Mouse (Mus musculus): ENCODE results near the gene Sdr39u1.

The Sdr39u1 gene

DNA sequence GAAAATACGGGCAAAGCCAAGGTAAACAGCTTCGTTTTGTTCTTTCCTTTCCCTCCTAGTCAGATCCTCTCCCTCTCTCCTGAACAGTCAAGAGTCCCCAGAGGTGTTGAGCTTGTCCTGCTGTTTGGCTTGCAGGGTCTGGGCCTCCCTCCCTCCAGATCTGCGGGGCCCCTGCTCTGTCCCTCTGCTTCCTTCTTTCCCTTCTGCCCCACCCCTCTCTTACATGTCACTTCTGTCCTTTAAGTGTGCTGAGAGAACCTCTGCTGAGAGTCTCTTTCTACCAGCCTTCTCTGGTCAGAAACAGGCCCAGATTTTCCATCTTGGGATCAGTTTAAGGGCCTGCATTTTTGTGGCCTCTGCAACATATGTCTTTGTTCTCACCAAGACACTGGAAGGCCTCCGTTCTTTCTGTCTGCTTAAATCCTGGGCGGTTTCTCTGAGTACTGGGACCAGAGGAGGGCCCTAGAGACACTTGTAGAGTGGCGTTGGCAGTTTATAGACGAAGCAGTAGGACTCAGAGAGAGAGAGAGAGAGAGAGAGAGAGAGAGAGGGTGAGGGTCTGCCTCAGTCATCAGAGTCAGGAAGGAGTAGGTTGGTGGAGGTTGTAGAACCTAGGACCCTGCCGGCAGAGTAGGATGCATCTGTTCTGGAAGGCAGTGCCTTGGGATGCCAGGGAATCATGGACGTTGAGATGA is 45.5 kb downstream of the Sdr39u1 start:
- no peak for DNase-seq (ENCODE audit: extremely low spot score)

DNA sequence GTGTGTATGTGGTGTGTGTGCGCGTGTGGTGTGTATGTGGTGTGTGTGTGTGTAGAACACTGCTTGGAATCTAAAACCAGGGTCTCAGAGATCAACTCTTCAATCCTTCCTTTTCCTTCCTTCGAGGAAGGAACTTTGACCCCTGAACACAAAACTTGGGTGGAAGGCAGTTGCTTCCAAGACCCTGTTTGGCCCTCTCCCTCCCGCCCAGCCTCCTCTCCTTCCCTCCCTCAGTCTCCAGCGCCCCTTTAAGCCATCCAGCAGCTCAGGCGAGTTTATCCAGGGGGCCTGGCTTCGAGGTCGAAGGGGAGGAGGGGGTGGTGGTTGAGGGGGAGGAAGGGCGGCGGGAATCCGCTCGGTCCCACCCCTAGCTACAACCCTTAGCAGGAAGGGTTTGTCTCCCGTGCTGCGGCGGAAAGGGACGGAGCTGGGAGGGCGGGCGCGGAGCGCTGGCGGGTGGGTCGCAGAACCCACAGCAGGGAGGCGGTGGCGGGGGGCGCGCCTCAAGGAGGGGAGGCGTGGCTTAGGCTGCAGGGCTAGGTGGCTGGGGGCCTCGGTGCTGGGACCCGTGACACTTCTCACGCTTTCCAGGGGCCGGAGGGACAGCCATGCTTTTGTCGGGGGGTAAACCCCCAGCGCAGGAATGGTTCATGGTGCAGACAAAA is 46.3 kb downstream of the Sdr39u1 start, which contains the start of gene Nynrin:
TSS of gene Nynrin (plus strand) at position 390 of the 665 bp plus-strand sequence.
- peak; percentile 91 for DNase-seq (ENCODE audit: extremely low spot score)

DNA sequence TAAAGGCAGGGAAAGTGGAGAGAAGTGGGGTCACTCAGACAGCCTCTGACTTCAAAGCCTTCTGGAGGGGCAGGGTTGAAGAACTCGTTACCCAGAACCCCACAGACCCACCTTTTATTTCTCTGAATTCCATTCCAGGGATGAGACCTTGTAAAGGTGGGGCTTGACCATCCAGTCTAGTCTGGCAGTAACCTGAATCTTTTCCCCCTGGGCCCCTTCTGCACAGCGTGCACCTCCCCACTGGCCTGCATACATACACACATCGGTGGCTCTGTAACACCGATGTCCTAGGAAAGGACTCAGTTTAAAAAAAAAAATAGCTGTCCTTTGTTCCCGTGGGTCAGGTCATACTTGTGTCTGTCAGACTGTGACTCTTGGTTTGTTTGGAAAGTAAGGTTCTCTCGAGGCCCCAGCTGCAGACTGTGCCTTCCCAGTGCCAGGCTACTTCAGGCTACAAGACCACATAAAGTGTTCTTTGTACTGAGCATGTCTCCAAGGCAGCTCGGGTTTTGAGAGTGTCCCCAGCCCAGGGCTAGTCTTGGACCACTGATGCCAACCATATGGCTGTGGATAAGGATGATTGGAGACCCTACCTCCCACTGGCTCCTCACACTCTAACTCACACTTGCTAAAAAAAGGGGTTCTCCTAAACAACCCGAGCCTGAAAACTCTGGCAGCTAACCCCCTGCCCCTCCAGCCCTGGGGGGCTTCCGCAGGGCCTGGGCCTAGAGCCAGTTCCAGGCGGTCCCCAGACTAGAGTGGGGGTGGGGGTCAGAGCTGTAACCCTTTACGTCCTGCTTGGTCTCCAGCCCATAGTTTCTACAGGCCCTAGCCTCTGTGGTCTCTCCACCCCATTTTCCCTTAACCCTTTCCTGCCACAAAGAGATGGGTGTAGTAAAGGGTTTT is 47.2 kb downstream of the Sdr39u1 start:
- peak; percentile 82 for DNase-seq (ENCODE audit: extremely low spot score)

DNA sequence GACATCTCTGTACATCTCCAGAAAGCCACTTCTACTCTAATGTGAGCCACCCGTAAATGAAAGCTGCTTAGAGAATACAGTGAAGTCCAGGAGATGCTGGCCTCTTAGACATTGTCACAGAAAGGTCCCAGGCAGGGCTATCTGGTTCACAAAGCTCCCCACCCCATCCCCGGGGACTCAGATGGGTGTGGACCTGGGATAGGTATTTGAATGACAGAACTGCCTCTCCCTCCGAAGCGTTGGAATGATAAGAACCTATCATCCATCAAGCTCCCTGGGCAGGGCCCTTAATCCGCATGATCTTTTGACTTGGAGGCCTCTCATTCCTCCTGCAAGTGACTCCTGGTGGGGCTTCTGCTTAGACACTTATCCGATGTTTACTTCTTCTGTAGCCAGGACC is 49.2 kb downstream of the Sdr39u1 start:
- DNase-seq (ENCODE audit: extremely low spot score) = no peak
